Mouse (Mus musculus): ENCODE results near the gene Galk1.
A peak's percentile ranks its signal among the peaks of the same experiment; 100 is the strongest.

Gene Galk1

DNA sequence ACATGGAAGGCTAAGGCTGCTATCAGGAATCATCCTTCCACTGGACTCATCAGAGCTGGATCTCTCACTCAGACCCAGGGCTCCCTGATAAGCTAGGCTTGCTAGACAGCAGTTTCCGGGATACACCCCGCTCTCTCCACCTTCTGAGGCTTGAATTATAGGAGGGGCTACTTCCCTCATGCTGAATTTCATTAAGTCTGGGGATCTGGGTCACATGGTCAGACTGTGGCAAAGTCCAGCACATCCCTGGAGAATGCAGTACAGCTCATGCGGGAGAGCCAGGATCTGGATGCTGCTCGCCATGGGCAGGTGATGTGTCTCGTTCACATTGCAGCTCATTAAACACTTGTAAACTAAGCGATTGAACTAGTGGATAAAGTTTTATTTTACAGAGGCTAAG lies 41.5 kb downstream of the Galk1 start:
- peak in 1 of 2 experiments; percentile 37 for DNase-seq

DNA sequence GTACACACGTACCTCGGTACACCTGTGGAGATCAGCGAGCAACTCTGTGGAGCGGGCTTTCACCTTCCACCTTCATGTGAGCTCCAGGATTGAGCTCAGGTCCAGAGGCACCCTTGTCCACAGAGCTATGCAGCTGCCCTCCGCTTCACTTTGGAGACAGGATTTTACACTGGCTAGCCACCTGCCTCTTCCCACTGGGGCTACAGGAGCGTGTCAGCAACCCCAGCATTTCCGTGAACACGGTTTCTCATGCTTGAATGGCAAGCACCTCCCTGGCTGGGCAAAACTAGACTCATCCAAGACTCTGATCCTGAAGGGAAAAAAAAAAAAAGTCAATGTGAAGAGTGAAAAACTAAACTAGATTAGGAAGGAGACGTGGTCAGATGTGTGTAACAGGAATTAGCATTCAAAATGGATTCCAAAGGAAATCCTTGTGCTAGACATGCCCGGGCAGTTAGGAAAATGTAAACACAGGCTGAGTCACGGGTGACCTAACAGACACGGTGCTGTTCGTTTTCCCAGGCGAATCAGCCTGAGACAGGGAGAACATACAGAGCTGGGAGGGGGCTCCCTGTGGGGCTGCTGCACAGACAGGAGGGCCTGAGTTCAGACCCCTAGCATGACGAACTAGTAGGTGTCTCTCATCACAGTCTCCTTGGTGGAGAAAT lies 42.4 kb downstream of the Galk1 start:
- peak; percentile 22 to 30 for DNase-seq

DNA sequence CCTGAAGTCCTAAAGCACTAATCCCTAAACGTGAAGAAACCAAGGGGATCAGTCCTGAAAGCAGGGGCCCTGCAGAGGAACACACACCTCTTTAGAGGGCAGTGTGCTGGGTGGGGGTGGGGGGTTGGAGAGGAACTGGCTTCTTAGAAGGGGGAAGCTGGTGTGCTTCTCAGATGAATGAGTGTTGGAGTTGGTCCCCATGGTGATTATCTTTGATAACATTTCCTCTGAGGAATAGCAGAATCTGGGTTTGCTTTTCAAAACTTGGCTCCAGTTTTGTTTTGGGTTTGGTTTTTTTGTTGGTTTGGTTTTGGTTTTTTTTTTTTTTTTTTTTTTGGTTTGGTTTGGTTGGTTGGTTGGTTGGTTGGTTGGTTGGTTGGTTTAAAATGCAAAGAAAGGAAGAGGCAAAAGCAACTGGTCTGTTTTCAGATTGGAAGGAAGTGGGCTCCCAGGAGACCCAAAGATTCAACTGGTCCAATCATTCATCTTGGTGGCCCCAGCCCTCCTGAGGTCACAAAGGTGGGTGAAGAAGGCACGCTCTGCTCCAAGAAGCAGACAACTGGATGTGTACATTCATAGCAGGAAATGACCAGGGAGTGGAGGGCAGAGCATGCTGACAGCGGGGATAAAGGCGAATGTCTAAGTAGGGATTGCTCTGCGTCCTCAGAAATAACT lies 43.7 kb downstream of the Galk1 start:
- DNase-seq = no peak

DNA sequence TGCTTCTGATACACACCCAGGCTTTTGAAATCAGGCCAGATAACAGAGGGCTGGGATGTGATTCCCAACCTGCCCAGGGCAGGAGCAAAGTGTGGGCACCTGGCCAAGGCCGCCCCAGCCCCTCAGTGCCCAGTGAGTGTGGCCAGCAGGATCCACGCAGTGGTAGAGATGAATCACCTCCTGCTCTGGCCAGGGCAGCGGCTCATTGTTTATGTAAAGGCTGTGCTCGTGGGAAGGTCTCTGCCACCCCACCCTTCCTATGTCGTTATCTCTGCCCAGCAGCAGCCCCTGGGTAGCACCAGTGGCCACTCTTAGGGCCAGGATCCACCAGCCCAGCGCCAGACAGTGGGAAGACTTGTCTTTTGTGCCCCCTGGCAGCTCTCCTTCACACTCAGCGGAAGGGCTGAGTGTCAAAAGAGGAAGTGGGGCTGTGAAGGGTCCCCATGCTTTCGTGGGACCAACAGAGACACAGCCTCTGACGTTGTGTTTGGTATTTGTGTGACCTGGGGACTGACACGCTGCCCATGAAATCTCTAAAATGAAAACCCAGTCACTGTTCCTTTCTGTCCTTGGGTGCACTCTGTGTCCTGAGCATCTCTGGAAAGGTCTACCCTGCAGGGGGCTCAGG lies 47.4 kb downstream of the Galk1 start:
- DNase-seq = peak in 1 of 2 experiments; percentile 21

DNA sequence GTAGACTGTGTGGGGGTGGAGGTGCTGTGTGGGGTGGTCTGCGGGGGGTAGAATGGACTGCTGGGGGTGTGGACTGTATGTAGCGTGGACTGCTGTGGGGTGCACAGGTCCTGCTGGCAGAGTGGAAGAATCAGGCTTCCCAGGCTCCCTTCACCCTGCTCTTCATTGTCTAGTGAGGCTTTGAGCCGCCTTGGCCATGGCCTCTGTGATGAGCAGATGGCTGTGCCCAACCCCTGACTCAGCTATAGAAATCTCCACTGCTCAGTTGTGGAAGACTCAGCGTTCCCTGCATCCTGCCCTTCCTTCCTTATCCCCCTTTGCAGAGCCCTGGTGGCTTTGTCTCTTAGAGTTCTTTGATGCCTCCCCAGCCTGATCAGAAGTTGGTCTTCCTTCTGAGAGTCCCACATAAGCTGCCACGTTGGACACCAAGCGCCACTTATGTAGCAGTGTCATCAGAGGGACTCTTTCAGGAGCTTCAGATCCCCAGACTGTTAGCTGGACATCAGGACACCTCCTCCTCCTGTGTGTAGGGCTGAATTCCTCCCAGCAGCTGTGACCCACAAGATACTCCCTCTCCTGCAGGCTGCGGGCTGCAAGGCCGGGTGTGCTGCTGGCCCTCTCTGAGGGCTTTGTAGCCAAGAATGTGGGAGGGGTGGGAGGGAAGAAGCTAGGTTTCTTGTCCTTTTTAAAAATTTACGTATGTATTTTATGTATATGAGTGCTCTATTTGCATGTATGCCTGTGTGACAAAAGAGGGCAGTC lies 49.7 kb downstream of the Galk1 start:
- DNase-seq = no peak

DNA sequence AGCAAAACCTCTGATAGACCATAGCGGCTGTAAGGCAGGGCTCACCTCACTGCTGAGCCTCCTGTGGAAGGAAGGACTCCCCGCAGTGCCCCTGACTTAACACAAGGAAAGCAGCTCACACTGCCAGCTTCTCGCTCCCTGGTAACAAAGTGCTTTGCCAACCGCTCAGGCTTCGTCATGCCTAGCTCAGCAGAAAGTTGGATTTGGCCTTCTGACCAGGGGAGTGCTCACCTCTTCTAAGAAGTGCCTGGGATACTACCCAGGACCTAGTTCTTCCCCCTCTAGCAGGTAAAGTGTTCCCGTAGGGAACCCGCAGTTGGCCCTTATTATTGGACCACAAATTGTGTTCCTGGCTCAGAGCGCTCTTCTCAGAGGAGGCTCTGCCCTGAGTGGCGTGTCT lies 53.5 kb downstream of the Galk1 start:
- peak; percentile 25 to 38 for DNase-seq
